Mouse (Mus musculus): ENCODE results near the gene Dcaf6.
"Not testable (repeated sequence)": the region's sequence is repeated elsewhere in the genome, so short reads cannot be mapped to it uniquely, and the experiment has no call there.

Gene Dcaf6

GRCm38 (mm10) chr1:165421357-165421915 is 38.8 kb downstream of the Dcaf6 start:
- no peak for DNase-seq (ENCODE audit: low spot score in 2 of 2)

DNA sequence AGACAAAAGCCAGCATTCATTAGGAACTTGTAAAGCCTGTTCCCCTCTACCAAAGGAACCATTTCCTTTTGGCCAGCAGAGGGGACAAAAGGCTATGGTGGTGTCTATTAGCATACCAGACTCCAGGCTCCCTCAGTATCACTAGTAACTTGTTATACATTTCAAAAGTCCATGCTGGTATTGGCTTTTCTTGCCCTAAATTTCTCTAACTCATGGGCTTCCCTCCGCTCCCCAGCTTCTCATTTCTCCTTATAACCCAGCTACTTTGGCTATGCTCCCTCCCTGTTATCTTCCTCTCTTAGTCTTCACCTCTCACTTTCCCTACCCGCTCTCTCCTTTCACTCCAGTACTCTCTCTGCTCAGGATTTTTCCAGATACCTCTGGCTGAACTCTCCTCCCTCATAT is 63.9 kb downstream of the Dcaf6 start:
- no peak for DNase-seq (ENCODE audit: low spot score in 2 of 2)

- no peak for DNase-seq (ENCODE audit: low spot score in 2 of 2)
Measured at GRCm38 (mm10) chr1:165395940-165396339, 64.3 kb downstream of the Dcaf6 start.

- no peak for DNase-seq (ENCODE audit: low spot score in 2 of 2)
Measured at GRCm38 (mm10) chr1:165394836-165395235, 65.4 kb downstream of the Dcaf6 start.

DNA sequence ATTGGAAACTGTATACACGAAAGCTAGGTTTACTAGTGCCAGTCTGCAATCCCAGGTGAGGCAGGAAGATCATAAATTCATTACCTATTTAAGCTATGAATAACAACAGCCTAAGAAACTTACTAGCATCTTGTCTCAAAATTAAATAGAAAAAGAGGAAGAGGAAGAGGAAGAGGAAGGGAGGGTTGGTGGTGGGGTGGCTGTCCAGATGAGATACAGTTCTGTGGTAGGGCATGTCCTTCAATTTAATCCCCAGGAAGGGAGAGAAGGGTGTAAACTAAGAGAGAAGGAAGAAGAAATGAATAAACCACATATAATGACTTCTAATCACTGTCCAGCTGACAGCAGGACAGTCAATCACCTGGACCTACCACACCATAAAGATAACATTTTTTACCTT is 67.2 kb downstream of the Dcaf6 start:
- no peak for DNase-seq (ENCODE audit: low spot score in 2 of 2)

- no peak for DNase-seq (ENCODE audit: low spot score in 2 of 2)
Measured at GRCm38 (mm10) chr1:165388716-165389115, 71.6 kb downstream of the Dcaf6 start.

DNA sequence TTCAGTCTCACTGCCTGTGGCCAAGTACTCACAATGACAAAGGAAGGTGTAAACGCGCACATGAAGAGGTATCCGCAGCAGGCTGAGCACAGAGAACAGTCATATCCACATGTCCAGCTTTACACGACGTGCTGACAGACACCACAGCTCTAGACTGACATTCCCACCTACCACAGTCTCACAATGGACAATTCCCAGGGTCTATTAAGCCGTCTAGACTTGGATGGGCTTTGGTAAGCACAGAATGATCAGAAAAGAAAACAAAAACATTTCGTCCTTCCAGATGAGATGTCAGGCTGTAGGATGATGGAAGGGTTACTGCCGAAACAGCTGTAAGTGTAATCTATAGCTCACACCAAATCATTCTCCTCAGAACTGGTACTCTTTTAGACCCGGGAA is 73.8 kb downstream of the Dcaf6 start:
- no peak for DNase-seq (ENCODE audit: low spot score in 2 of 2)

GRCm38 (mm10) chr1:165385810-165386524 is 74.3 kb downstream of the Dcaf6 start:
- no peak for DNase-seq (ENCODE audit: low spot score in 2 of 2)

DNA sequence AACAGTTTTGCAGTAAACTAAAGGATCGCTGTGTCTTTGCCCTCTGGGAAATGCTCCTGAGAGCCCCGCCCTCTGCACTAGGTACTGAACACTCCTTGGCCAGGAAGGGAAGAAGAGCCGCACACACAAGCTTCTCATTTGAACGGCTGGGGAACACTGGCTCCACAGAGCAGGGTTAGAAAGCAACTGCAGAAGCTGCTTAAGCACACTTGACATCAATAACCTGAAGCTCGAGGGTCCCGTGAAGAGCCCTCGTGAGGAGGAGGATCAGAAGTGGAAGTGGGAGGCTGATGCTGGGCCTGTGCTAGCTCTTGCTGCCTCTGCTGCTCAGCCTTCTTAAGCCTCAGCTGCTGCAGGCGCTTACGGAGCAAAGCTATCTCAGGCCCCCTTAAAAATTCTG is 86.4 kb downstream of the Dcaf6 start:
- DNase-seq (ENCODE audit: low spot score in 2 of 2): no peak

- no peak for DNase-seq (ENCODE audit: low spot score in 2 of 2)
Measured at GRCm38 (mm10) chr1:165370990-165371389, 89.3 kb downstream of the Dcaf6 start.

DNA sequence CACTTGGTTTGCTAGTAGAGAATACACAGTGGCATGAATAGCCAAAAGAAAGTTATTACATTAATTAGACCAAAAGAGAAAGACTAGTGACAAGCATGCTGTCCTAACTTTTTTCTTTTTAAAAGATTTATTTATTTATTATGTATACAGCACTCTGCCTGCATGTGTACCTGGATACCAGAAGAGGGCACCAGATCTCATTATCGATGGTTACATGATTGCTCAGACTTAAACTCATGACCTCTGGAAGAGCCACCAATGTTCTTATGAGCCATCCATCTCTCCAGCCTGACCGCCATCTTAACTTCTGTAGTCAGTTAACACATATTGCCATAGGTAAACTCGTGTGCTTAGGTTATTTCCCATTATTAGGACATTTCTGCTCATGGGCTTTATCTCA is 95.2 kb downstream of the Dcaf6 start:
- DNase-seq (ENCODE audit: low spot score in 2 of 2): no peak

DNA sequence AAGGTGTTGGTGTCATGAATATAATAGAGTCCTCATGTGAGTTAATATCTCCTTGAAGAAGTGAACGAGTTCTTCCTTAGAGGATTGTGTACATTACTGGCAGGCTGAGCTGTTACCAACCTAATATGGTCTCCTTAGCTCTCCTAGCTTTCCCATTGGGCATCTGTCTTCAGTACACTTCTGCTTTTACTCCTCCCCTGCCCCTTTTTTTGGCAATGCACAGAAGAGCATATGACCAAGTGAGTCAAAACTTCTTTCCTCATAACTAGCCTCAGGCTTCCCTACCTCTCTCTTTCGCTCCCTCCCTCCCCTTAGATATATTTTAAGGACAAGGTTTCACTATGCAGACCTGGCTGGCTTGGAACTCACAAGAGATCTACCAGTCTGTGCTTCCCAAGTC is 97.0 kb downstream of the Dcaf6 start:
- DNase-seq (ENCODE audit: low spot score in 2 of 2): no peak

GRCm38 (mm10) chr1:165356347-165356746 is 103.9 kb downstream of the Dcaf6 start:
- DNase-seq (ENCODE audit: low spot score in 2 of 2): no peak

DNA sequence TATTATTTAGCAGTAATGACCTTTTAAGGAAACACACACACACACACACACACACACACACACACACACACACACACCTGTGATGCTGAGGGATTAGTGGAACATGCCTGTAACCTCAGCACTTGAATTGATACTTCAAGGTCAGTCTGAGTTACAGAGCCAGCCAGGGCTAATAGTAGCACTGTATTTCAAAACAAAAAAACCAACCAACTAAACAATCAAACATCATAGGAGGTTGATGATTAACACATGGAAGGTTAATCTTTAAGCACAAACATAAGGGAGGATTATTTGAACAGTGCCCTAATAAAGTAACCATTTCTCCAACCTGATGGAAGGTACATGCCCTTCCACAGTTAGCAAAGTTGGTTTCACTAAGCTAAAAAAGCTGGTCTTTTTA is 111.6 kb downstream of the Dcaf6 start:
- no peak for DNase-seq (ENCODE audit: low spot score in 2 of 2)

DNA sequence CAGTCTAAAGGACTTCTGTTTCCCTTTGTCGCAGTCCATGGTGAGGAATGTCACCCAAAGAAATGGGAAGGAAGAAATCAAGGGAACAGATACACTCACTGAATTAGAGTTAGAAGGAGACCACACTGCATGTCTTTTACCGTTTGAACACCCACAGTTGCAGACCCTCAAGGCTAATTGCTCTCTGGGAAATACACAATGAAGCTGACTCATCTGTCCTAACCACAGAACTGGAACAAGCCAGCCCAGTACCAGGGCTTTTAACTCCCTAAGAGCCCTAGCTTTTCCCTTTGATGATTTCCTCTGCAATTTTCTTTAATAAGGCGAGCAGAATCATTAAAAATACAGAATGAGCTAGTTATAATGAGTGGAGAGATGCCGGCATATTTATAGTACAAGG is 115.8 kb downstream of the Dcaf6 start:
- DNase-seq (ENCODE audit: low spot score in 2 of 2): no peak

- DNase-seq (ENCODE audit: low spot score in 2 of 2): no peak
Measured at GRCm38 (mm10) chr1:165342126-165342525, 118.1 kb downstream of the Dcaf6 start.

DNA sequence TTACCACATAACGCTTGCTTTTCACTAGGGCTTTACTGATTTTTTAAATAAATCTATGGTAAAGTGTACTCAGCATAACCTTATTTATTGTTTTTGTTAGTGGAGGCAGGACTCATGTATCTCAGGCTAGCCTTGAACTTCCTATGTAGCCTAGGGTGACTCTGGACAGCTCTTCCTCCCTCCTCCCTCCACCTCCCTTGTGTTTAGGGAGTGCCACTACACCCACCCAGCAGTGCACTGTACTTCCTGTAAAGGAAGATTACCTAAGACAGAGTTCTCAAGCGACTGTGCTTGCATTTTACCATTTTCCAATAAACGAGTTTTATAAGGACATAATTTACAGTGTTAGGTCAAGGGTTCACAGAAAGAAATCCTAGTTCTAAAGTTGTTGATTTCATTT is 127.5 kb downstream of the Dcaf6 start:
- no peak for DNase-seq (ENCODE audit: low spot score in 2 of 2)

- no peak for DNase-seq (ENCODE audit: low spot score in 2 of 2)
Measured at GRCm38 (mm10) chr1:165330859-165331258, 129.4 kb downstream of the Dcaf6 start.

- not testable (repeated sequence) for DNase-seq (ENCODE audit: low spot score in 2 of 2)
Measured at GRCm38 (mm10) chr1:165328384-165329289, 131.6 kb downstream of the Dcaf6 start.

DNA sequence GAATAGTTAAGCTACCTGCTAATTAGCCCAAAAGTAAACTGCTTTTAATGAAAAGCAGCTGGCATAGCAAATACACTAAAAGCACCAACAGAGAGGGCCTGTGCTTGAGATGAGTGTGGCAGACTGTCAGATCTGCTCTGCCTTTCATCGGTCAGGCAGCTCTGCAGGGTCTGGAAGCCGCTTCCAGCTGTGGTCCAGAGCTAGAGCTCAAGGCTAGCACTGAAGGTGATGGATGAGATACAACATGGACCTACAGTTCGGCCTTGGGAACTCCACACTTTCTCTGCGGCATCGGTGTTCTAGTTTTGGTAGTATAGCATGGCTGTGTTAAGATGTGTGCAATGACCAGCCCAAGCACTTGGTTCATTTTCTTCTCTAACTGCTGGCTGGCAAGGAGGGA is 132.4 kb downstream of the Dcaf6 start:
- DNase-seq (ENCODE audit: low spot score in 2 of 2): no peak

GRCm38 (mm10) chr1:165327370-165327769 is 132.9 kb downstream of the Dcaf6 start:
- DNase-seq (ENCODE audit: low spot score in 2 of 2): no peak

DNA sequence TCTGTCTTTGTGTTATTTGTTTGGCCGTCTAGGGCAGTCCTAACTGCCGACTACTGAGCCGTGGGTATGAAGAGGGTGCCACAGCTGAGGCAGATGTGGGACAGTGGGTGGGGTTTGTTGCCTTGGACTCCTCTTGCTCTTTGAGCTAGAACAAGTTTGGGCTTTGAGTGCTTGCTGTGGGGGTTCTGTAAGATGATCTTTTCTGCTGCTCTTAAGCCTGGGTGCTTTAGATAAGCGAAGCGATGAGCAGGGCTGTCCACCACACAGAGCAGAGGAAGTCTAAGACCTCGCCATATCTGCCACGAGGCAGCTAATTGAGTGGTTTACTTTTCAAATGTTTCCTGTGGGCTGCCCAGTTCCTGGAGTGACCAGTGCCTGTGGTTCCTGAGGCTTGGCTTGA is 137.3 kb downstream of the Dcaf6 start:
- DNase-seq (ENCODE audit: low spot score in 2 of 2): no peak

DNA sequence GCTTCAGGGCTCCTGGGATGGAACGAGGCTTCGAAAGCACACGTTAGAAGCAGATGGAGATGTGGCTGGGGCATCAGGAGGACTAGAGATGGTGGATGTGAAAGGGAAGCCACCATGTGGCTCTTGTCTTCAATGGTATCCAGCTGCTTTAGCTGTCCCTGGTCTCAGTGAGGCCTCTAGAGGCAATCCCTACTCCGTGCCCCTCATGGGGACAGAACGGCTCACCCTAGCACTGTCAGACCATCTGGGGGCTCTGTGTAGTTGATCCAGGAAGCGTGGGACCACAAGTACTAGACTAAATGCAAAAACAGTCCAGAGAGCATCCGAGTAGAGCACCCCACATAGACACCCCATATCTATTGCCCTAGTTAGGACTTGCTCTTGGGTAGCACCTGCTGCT is 138.4 kb downstream of the Dcaf6 start:
- no peak for DNase-seq (ENCODE audit: low spot score in 2 of 2)

Measured in natural killer cell, adult 2 months (primary cell).